Mouse (Mus musculus): ENCODE data around the gene Smarcal1. TPM values are rescaled to one million over a fixed set of nuclear protein-coding genes. Genes with fewer than 3 reads are reported as not detected.

The Smarcal1 gene
- 10 to 100 TPM; 25.1 to 30.8 TPM for polyA plus RNA-seq (2017; shearing (Covaris generic))

GRCm38 (mm10) chr1:72582947-72583731, at the start of gene Smarcal1:
Gene Smarcal1 (plus strand): TSS chr1:72583251.

GRCm38 (mm10) chr1:72536611-72537351, 46.3 kb upstream of the Smarcal1 start, which contains the start of gene March4:
Gene March4 (minus strand): TSS chr1:72536930.

Other genes starting within 250 kb of the Smarcal1 start
- under 1 TPM in 1 of 2 experiments, not detected in 1; 0.13 TPM for gene March4, start 46.3 kb upstream of the Smarcal1 start, polyA plus RNA-seq (2017; shearing (Covaris generic))
- under 1 TPM; 0.23 to 0.37 TPM for gene Ankar, start 117.3 kb downstream of the Smarcal1 start, polyA plus RNA-seq (2017; shearing (Covaris generic))
- gene Rpl37a, start 128.0 kb downstream of the Smarcal1 start, polyA plus RNA-seq (2017; shearing (Covaris generic)) = 1,000 to 10,000 TPM; 2,011 to 2,160 TPM
- 1 to 10 TPM in 1 of 2 experiments, not detected in 1; 1.2 TPM for gene Igfbp2, start 241.3 kb downstream of the Smarcal1 start, polyA plus RNA-seq (2017; shearing (Covaris generic))